Mouse (Mus musculus): ENCODE data around the gene Prepl. TPM values are rescaled to one million over a fixed set of nuclear protein-coding genes. Genes with fewer than 3 reads are reported as not detected.

Gene Prepl
- polyA plus RNA-seq, 1 experiment from 2014 or later, result 13.8 TPM

DNA sequence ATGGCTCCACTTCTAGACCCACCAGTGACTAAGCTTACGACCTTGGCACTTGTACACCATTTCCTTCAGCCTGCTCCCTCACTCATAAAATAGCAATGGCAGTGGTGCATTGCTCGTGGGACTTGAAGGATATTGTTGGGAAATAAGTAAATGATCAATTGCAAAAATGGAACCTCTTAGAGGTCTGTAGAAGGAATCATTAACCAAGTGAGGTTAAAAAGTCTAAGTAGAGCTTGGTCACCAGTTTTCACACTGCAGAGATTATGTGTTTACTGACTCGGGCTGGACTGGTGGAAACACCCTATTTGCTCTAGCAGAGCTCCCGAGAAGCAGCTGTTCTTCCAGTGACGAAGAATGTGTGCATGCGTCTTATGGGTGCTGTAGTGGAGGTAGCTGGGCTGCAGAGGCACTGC is 46.6 kb downstream of the Prepl start:
- no peak overlapping the region for H3K4me3 ChIP-seq (ENCODE audit: low read depth, low read length)
- H3K9me3 ChIP-seq (ENCODE audit: control insufficient read depth), result no peaks in the 10 kb centered on the region
- H3K27ac ChIP-seq (ENCODE audit: low read depth, low read length), result peak overlapping the region; percentile 71
- 32% methylated on average over 6 of the region's 6 CpGs for WGBS
- peak; percentile 89 for ATAC-seq
- no peak overlapping the region for H3K4me2 ChIP-seq (replicated peaks; ENCODE audit: low read depth)
- peaks cover 11% of the 10 kb centered on the region; the same call in 1 of the 2 replicates for H3K4me1 ChIP-seq (replicated peaks; ENCODE audit: control insufficient read depth, insufficient read depth, low read length)
- H3K27me3 ChIP-seq (replicated peaks; ENCODE audit: control insufficient read depth, insufficient read depth, low read length), result no peaks in the 10 kb centered on the region
- TF ChIP-seq CTCF (IDR thresholded peaks at IDR 0.05; ENCODE audit: low read depth), result no peak
- no peak overlapping the region for H3K9ac ChIP-seq (ENCODE audit: low read depth, low read length)
- H3K36me3 ChIP-seq (ENCODE audit: control insufficient read depth, insufficient read depth), result peaks cover 7% of the 10 kb centered on the region; the same call in 1 of the 2 replicates

DNA sequence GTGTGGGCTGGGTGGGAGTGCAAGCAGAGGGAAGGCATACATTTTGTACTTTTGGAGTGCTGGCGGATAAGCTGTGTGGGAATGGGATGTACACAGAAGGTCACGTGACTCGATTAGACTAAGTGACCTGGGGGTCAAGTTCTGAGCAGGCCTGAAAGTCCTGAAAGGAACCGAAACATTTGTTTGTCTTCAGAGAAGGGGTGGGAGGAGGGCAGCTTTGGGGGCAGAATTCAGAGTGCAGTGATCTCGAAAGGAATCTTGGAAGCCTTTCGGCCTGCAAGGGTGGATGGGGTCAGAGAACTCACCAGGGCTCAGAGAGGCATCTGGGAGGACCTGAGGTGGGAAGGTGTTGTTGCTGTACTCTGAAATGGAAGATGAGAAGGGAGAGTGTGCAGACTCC is 47.6 kb downstream of the Prepl start:
- ATAC-seq, result no peak
- H3K9ac ChIP-seq (ENCODE audit: low read depth, low read length), result no peak overlapping the region
- H3K4me1 ChIP-seq (replicated peaks; ENCODE audit: control insufficient read depth, insufficient read depth, low read length), result peaks cover 11% of the 10 kb centered on the region; the same call in 1 of the 2 replicates
- peak overlapping the region; percentile 71; the same call in 1 of the 2 replicates for H3K27ac ChIP-seq (ENCODE audit: low read depth, low read length)
- H3K4me2 ChIP-seq (replicated peaks; ENCODE audit: low read depth), result no peak overlapping the region
- H3K36me3 ChIP-seq (ENCODE audit: control insufficient read depth, insufficient read depth), result peaks cover 12% of the 10 kb centered on the region; the same call in 1 of the 2 replicates
- H3K4me3 ChIP-seq (ENCODE audit: low read depth, low read length), result no peak overlapping the region
- no peak for TF ChIP-seq CTCF (IDR thresholded peaks at IDR 0.05; ENCODE audit: low read depth)
- H3K9me3 ChIP-seq (ENCODE audit: control insufficient read depth), result no peaks in the 10 kb centered on the region
- 50% methylated on average over 6 of the region's 6 CpGs for WGBS
- H3K27me3 ChIP-seq (replicated peaks; ENCODE audit: control insufficient read depth, insufficient read depth, low read length), result no peaks in the 10 kb centered on the region

GRCm38 (mm10) chr17:85040913-85041312 is 49.1 kb downstream of the Prepl start:
- peaks cover 7% of the 10 kb centered on the region; the same call in 1 of the 2 replicates for H3K36me3 ChIP-seq (ENCODE audit: control insufficient read depth, insufficient read depth)
- peak overlapping the region; percentile 27; the same call in 1 of the 2 replicates for H3K4me2 ChIP-seq (replicated peaks; ENCODE audit: low read depth)
- 0 out of 2 replicates have a peak, but pooled peaks have one; percentile 19 for ATAC-seq
- H3K27me3 ChIP-seq (replicated peaks; ENCODE audit: control insufficient read depth, insufficient read depth, low read length), result no peaks in the 10 kb centered on the region
- no peaks in the 10 kb centered on the region for H3K9me3 ChIP-seq (ENCODE audit: control insufficient read depth)
- TF ChIP-seq CTCF (IDR thresholded peaks at IDR 0.05; ENCODE audit: low read depth), result no peak
- H3K4me1 ChIP-seq (replicated peaks; ENCODE audit: control insufficient read depth, insufficient read depth, low read length), result peaks cover 11% of the 10 kb centered on the region; the same call in 1 of the 2 replicates
- WGBS, result 36% methylated on average over 7 of the region's 7 CpGs
- peak overlapping the region; percentile 54 for H3K27ac ChIP-seq (ENCODE audit: low read depth, low read length)
- H3K9ac ChIP-seq (ENCODE audit: low read depth, low read length), result no peak overlapping the region
- H3K4me3 ChIP-seq (ENCODE audit: low read depth, low read length), result no peak overlapping the region

- ATAC-seq, result no peak
- no peak for TF ChIP-seq CTCF (IDR thresholded peaks at IDR 0.05; ENCODE audit: low read depth)
- Histone ChIP-seq H3K4me3 (ENCODE audit: low read depth, low read length) (no peak overlapping the region), H3K4me2 (replicated peaks; ENCODE audit: low read depth) (no peak overlapping the region), H3K4me1 (replicated peaks; ENCODE audit: control insufficient read depth, insufficient read depth, low read length) (peaks cover 11% of the 10 kb centered on the region; the same call in 1 of the 2 replicates), H3K36me3 (ENCODE audit: control insufficient read depth, insufficient read depth) (peaks cover 12% of the 10 kb centered on the region; the same call in 1 of the 2 replicates), H3K9ac (ENCODE audit: low read depth, low read length) (no peak overlapping the region), H3K27me3 (replicated peaks; ENCODE audit: control insufficient read depth, insufficient read depth, low read length) (no peaks in the 10 kb centered on the region), H3K27ac (ENCODE audit: low read depth, low read length) (no peak overlapping the region), H3K9me3 (ENCODE audit: control insufficient read depth) (no peaks in the 10 kb centered on the region)
- 96% methylated on average over 5 of the region's 5 CpGs for WGBS
These were observed 51.3 kb downstream of the Prepl start for GRCm38 (mm10) chr17:85038761-85039160.

GRCm38 (mm10) chr17:85038311-85038710 is 51.7 kb downstream of the Prepl start:
- TF ChIP-seq CTCF (IDR thresholded peaks at IDR 0.05; ENCODE audit: low read depth), result no peak
- Histone ChIP-seq H3K4me2 (replicated peaks; ENCODE audit: low read depth) (no peak overlapping the region), H3K36me3 (ENCODE audit: control insufficient read depth, insufficient read depth) (peaks cover 12% of the 10 kb centered on the region; the same call in 1 of the 2 replicates), H3K9ac (ENCODE audit: low read depth, low read length) (no peak overlapping the region), H3K4me1 (replicated peaks; ENCODE audit: control insufficient read depth, insufficient read depth, low read length) (peaks cover 11% of the 10 kb centered on the region; the same call in 1 of the 2 replicates), H3K4me3 (ENCODE audit: low read depth, low read length) (no peak overlapping the region), H3K27me3 (replicated peaks; ENCODE audit: control insufficient read depth, insufficient read depth, low read length) (no peaks in the 10 kb centered on the region), H3K27ac (ENCODE audit: low read depth, low read length) (no peak overlapping the region), H3K9me3 (ENCODE audit: control insufficient read depth) (no peaks in the 10 kb centered on the region)
- 83% methylated on average over 4 of the region's 4 CpGs for WGBS
- no peak for ATAC-seq

DNA sequence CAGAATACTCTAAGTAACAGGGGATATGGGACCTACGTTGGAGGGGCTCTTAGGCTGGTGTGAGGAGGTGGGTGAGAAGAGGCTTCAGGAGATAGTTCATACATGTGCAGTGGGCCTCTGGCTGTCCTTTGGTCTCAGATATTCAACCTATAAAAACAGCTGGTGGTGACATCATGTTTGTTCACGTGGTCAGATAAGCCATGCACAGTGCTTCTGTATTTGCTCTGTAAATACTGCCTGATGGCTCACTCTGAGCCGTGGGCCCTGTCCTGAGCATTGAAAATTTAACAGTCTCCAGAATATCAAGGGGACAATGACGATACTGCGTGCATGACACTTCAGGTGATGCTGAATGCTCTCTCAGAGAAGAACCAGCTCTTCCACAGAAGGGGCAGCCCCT is 52.2 kb downstream of the Prepl start:
- TF ChIP-seq CTCF (IDR thresholded peaks at IDR 0.05; ENCODE audit: low read depth), result no peak
- no peaks in the 10 kb centered on the region for H3K9me3 ChIP-seq (ENCODE audit: control insufficient read depth)
- peaks cover 11% of the 10 kb centered on the region for H3K4me1 ChIP-seq (replicated peaks; ENCODE audit: control insufficient read depth, insufficient read depth, low read length)
- H3K36me3 ChIP-seq (ENCODE audit: control insufficient read depth, insufficient read depth), result peaks cover 12% of the 10 kb centered on the region; the same call in 1 of the 2 replicates
- H3K27me3 ChIP-seq (replicated peaks; ENCODE audit: control insufficient read depth, insufficient read depth, low read length), result no peaks in the 10 kb centered on the region
- H3K4me3 ChIP-seq (ENCODE audit: low read depth, low read length), result no peak overlapping the region
- H3K4me2 ChIP-seq (replicated peaks; ENCODE audit: low read depth), result no peak overlapping the region
- peak; percentile 26; the same call in 1 of the 2 replicates for ATAC-seq
- no peak overlapping the region for H3K9ac ChIP-seq (ENCODE audit: low read depth, low read length)
- 50% methylated on average over 5 of the region's 5 CpGs for whole genome bisulfite sequencing
- H3K27ac ChIP-seq (ENCODE audit: low read depth, low read length), result no peak overlapping the region
